Mouse (Mus musculus): Measurements from ENCODE around the gene Eml6. TPM values are rescaled to one million over a fixed set of nuclear protein-coding genes. Genes with fewer than 3 reads are reported as not detected.
A peak's percentile ranks its signal among the peaks of the same experiment; 100 is the strongest.

The Eml6 gene
- polyA plus RNA-seq, 1 experiment, result 39.6 TPM

GRCm38 (mm10) chr11:29706845-29707244 lies 319.0 kb downstream of the Eml6 start:
- DNase-seq (ENCODE audit: extremely low spot score in 1 of 2, low spot score in 1 of 2), result no peak

DNA sequence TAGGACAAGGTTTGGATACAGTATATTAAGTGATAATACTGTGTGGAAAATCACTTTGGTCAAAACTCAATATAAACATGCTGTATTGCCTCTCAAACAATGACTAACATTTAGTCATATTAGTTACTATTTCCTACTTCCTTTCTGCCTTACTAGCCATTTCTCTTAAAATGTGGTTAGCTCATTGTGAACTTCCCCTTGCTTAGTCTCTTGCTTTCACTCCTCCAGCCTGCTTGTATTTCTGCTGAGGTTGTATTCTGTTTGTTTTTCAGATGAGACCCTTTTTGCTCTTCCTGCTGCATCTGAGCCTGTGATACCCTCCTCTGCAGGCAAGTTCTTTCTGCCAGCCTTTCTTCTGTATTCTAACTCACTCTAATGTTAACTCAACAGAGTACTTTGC lies 320.6 kb downstream of the Eml6 start:
- DNase-seq (ENCODE audit: extremely low spot score in 1 of 2, low spot score in 1 of 2), result no peak

GRCm38 (mm10) chr11:29702721-29703120 lies 323.1 kb downstream of the Eml6 start:
- DNase-seq (ENCODE audit: extremely low spot score in 1 of 2, low spot score in 1 of 2), result no peak

- DNase-seq (ENCODE audit: extremely low spot score in 1 of 2, low spot score in 1 of 2), result no peak
Observed at GRCm38 (mm10) chr11:29694754-29695153, 331.1 kb downstream of the Eml6 start.

GRCm38 (mm10) chr11:29693576-29694410 lies 332.0 kb downstream of the Eml6 start:
- peak; percentile 66 to 86 for DNase-seq (ENCODE audit: extremely low spot score in 1 of 2, low spot score in 1 of 2)

Other genes with a start within 250 kb of the Eml6 start
- 0.88 and 1.2 TPM in 2 replicates for gene 4931440F15Rik, start 200.4 kb downstream of the Eml6 start, polyA plus RNA-seq (2012; rRNA removed)
- gene Sptbn1, start 242.1 kb upstream of the Eml6 start, polyA plus RNA-seq (2012; rRNA removed), result 318 and 342 TPM in 2 replicates